Mouse (Mus musculus): ENCODE data around the gene Nhsl1.

Gene Nhsl1

GRCm38 (mm10) chr10:18494249-18494648, 175.5 kb downstream of the Nhsl1 start:
- DNase-seq: no peak

GRCm38 (mm10) chr10:18497066-18497465, 178.3 kb downstream of the Nhsl1 start:
- no peak for DNase-seq

- no peak for DNase-seq
These were observed 183.2 kb downstream of the Nhsl1 start for GRCm38 (mm10) chr10:18501997-18502396.

GRCm38 (mm10) chr10:18505690-18506089, 186.9 kb downstream of the Nhsl1 start:
- DNase-seq: no peak

GRCm38 (mm10) chr10:18506501-18506946, 187.7 kb downstream of the Nhsl1 start:
- DNase-seq: peak; percentile 68

- no peak for DNase-seq
These were observed 189.2 kb downstream of the Nhsl1 start for GRCm38 (mm10) chr10:18507869-18508473.

GRCm38 (mm10) chr10:18508586-18508985, 189.8 kb downstream of the Nhsl1 start:
- DNase-seq: peak; percentile 75

GRCm38 (mm10) chr10:18510663-18511062, 191.9 kb downstream of the Nhsl1 start:
- DNase-seq: no peak

GRCm38 (mm10) chr10:18511496-18511895, 192.7 kb downstream of the Nhsl1 start:
- DNase-seq: no peak

GRCm38 (mm10) chr10:18522556-18522955, 203.8 kb downstream of the Nhsl1 start:
- no peak for DNase-seq

GRCm38 (mm10) chr10:18525311-18525710, 206.5 kb downstream of the Nhsl1 start:
- no peak for DNase-seq

GRCm38 (mm10) chr10:18525726-18526125, 206.9 kb downstream of the Nhsl1 start:
- DNase-seq: no peak

GRCm38 (mm10) chr10:18526184-18526850, 207.5 kb downstream of the Nhsl1 start:
- DNase-seq: no peak

GRCm38 (mm10) chr10:18526851-18527675, 208.3 kb downstream of the Nhsl1 start:
- DNase-seq: peak; percentile 68

GRCm38 (mm10) chr10:18527766-18528165, 209.0 kb downstream of the Nhsl1 start:
- DNase-seq: peak; percentile 67

GRCm38 (mm10) chr10:18528475-18528874, 209.7 kb downstream of the Nhsl1 start:
- DNase-seq: peak; percentile 36

- DNase-seq: no peak
These were observed 210.4 kb downstream of the Nhsl1 start for GRCm38 (mm10) chr10:18529177-18529576.

GRCm38 (mm10) chr10:18530161-18530560, 211.4 kb downstream of the Nhsl1 start:
- no peak for DNase-seq

GRCm38 (mm10) chr10:18532293-18532692, 213.5 kb downstream of the Nhsl1 start:
- no peak for DNase-seq

- DNase-seq: no peak
These were observed 218.1 kb downstream of the Nhsl1 start for GRCm38 (mm10) chr10:18536889-18537288.

- DNase-seq: no peak
These were observed 226.5 kb downstream of the Nhsl1 start for GRCm38 (mm10) chr10:18545309-18545708.

- DNase-seq: peak; percentile 42
These were observed 227.0 kb downstream of the Nhsl1 start, which contains the start of gene Hebp2 for GRCm38 (mm10) chr10:18545813-18546235. Gene Hebp2, minus strand, starts transcription at chr10:18546076.

GRCm38 (mm10) chr10:18547381-18547780, 228.6 kb downstream of the Nhsl1 start:
- DNase-seq: no peak

Data from thymus, postnatal 25 days (tissue).